Mouse (Mus musculus): ENCODE results near the gene Sertad2. TPM values are rescaled to one million over a fixed set of nuclear protein-coding genes. Genes with fewer than 3 reads are reported as not detected.

Gene Sertad2
- polyA plus RNA-seq, 1 experiment: 20.9 TPM

DNA sequence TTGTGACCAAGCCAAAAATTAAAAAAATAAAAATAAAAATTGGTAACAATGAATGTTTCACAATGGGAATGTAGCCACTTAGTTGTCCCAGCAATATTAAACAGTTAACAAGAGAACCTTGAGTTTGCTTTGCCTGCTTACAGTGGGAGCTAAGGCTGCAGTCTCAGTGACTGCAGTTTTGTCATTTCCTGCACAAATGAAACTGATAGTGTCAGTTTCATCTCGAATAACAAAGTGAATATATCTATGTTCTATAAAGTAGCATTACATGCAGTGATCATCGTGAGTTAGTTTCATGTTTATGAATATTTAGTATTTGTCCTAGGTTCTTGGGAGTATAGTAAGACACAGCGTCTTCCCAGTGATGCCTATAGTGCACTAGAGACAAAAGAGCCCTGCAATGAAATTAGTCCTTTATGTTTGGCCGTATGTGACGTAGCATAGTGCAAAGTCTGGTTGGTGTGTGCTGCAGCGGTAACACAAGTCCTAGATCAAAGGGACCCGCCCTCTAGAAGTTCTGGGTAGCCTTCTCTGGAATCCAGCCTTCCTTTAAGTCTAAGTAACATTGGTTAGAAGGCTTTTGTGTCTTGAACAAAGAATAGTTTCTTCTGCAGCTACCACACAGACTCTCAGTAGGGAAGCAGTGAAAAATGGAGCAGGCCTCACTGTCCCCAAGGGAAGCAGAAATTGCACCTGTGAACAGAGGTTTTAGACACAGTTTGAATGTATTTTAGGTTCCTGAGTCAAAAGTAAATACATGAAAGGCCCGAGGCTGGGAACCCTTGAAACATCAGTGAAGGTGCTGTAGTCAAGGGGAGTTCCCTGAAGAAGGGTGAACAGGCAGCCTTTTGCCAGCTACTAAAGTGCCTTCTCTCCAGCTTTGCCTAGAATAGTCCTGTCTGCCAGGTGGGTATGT is 10.0 kb downstream of the Sertad2 start:
- no peak overlapping the region for H3ac ChIP-seq (ENCODE audit: control insufficient read depth, insufficient read length)
- H3K79me2 ChIP-seq (ENCODE audit: control insufficient read depth, insufficient read depth): peaks cover 22% of the 10 kb centered on the region
- no peak for TF ChIP-seq USF1 (IDR thresholded peaks at IDR 0.05; ENCODE audit: low read depth)
- TF ChIP-seq POLR2A (IDR thresholded peaks at IDR 0.05; ENCODE audit: insufficient read length, low read depth): no peak
- no peak for TF ChIP-seq TCF12 (IDR thresholded peaks at IDR 0.05; ENCODE audit: insufficient read depth, poor library complexity, severe bottlenecking)
- no peak for TF ChIP-seq REST (IDR thresholded peaks at IDR 0.05; ENCODE audit: insufficient read depth, insufficient read length)
- no peak for TF ChIP-seq POLR2AphosphoS2 (IDR thresholded peaks at IDR 0.05; ENCODE audit: insufficient read length, low read depth)
- no peak for TF ChIP-seq E2F4 (IDR thresholded peaks at IDR 0.05; ENCODE audit: insufficient read depth)
- TF ChIP-seq SRF (IDR thresholded peaks at IDR 0.05; ENCODE audit: control insufficient read depth, insufficient read length, low read depth): no peak
- TF ChIP-seq MYOG (IDR thresholded peaks at IDR 0.05; ENCODE audit: control insufficient read depth in 1 of 3, insufficient read depth in 1 of 3, insufficient read length in 2 of 3, low read depth in 2 of 3): no peak
- no peak for TF ChIP-seq TCF3 (IDR thresholded peaks at IDR 0.05; ENCODE audit: insufficient read length, low read depth)
- TF ChIP-seq CEBPB (IDR thresholded peaks at IDR 0.05; ENCODE audit: insufficient read depth, poor library complexity, severe bottlenecking): no peak
- TF ChIP-seq MYOD1 (IDR thresholded peaks at IDR 0.05; ENCODE audit: control insufficient read depth in 1 of 3, insufficient read length in 2 of 3, low read depth in 2 of 3): no peak
- TF ChIP-seq MAX (IDR thresholded peaks at IDR 0.05; ENCODE audit: low read depth): no peak
- H3K4me2 ChIP-seq (ENCODE audit: low read depth): no peak overlapping the region
- peaks cover 3% of the 10 kb centered on the region for H3K36me3 ChIP-seq (ENCODE audit: control insufficient read depth, insufficient read depth)
- H3K4me3 ChIP-seq: no peak overlapping the region
- H3K27me3 ChIP-seq (ENCODE audit: control insufficient read depth, insufficient read depth, insufficient read length): no peaks in the 10 kb centered on the region

DNA sequence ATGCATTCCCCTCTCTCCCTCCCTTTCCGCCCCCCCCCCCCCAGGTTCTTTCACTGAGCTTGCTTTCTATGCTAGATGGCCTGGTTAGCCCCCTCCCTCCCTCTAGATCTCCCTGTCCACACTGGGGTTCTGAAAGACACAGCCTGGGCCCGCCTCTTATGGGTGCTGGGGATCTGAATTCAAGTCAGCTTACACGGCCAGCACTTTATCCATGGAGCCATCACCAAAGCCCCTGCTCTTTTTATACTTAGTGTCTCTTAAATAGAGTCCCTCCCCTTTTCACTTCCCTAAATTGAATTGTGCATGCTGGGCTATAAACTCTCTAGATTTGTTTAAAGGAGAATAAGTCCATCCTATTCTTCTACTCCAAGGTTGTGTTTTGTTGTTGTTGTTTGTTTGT is 12.6 kb downstream of the Sertad2 start:
- TF ChIP-seq TCF3 (IDR thresholded peaks at IDR 0.05; ENCODE audit: insufficient read length, low read depth) (no peak), REST (IDR thresholded peaks at IDR 0.05; ENCODE audit: insufficient read depth, insufficient read length) (no peak), MYOD1 (IDR thresholded peaks at IDR 0.05; ENCODE audit: control insufficient read depth in 1 of 3, insufficient read length in 2 of 3, low read depth in 2 of 3) (no peak), CEBPB (IDR thresholded peaks at IDR 0.05; ENCODE audit: insufficient read depth, poor library complexity, severe bottlenecking) (no peak), E2F4 (IDR thresholded peaks at IDR 0.05; ENCODE audit: insufficient read depth) (no peak), TCF12 (IDR thresholded peaks at IDR 0.05; ENCODE audit: insufficient read depth, poor library complexity, severe bottlenecking) (no peak), MYOG (IDR thresholded peaks at IDR 0.05; ENCODE audit: control insufficient read depth in 1 of 3, insufficient read depth in 1 of 3, insufficient read length in 2 of 3, low read depth in 2 of 3) (no peak), MAX (IDR thresholded peaks at IDR 0.05; ENCODE audit: low read depth) (no peak), USF1 (IDR thresholded peaks at IDR 0.05; ENCODE audit: low read depth) (no peak), SRF (IDR thresholded peaks at IDR 0.05; ENCODE audit: control insufficient read depth, insufficient read length, low read depth) (no peak), POLR2A (IDR thresholded peaks at IDR 0.05; ENCODE audit: insufficient read length, low read depth) (no peak), POLR2AphosphoS2 (IDR thresholded peaks at IDR 0.05; ENCODE audit: insufficient read length, low read depth) (no peak)
- no peak overlapping the region for H3ac ChIP-seq (ENCODE audit: control insufficient read depth, insufficient read length)
- H3K36me3 ChIP-seq (ENCODE audit: control insufficient read depth, insufficient read depth): no peaks in the 10 kb centered on the region
- no peaks in the 10 kb centered on the region for H3K27me3 ChIP-seq (ENCODE audit: control insufficient read depth, insufficient read depth, insufficient read length)
- H3K79me2 ChIP-seq (ENCODE audit: control insufficient read depth, insufficient read depth): peaks cover 24% of the 10 kb centered on the region
- H3K4me2 ChIP-seq (ENCODE audit: low read depth): no peak overlapping the region
- H3K4me3 ChIP-seq: no peak overlapping the region

DNA sequence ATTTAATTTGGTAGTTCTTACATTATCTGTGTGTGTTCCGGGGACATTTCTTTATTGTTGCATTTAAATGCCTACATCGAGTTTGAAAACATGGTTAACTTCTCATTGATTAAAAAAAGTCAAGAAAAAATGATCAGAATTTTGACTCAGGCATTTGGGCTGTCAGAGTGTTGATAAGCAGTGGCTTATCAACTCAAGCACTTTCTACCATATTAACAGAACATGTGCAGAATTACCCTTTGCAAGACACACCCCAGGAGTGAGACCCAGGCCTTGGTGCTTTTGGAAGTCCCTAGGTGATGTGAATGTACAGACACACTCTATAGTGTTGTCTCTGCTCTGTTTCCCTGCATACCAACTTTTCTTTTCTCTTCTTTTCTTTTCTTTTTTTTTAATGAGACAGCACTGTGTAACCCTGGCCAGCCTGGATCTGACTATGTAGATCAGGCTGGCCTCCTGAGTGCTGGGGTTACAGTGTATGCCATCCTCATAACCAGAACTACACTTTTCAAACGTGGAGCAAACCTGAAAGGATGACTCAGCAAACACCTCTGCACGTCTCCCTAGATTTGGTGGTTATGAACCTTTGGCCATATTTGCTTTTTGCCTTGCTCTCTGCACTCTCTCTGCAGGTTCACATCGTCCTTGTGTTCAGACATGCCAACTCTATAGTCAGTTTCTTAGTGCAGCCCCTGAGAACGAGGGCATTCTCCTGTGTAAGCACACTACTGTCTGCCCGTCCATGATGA is 13.3 kb downstream of the Sertad2 start:
- no peak overlapping the region for H3ac ChIP-seq (ENCODE audit: control insufficient read depth, insufficient read length)
- TF ChIP-seq TCF3 (IDR thresholded peaks at IDR 0.05; ENCODE audit: insufficient read length, low read depth): no peak
- TF ChIP-seq USF1 (IDR thresholded peaks at IDR 0.05; ENCODE audit: low read depth): no peak
- no peak for TF ChIP-seq MYOD1 (IDR thresholded peaks at IDR 0.05; ENCODE audit: control insufficient read depth in 1 of 3, insufficient read length in 2 of 3, low read depth in 2 of 3)
- no peak for TF ChIP-seq E2F4 (IDR thresholded peaks at IDR 0.05; ENCODE audit: insufficient read depth)
- no peak for TF ChIP-seq REST (IDR thresholded peaks at IDR 0.05; ENCODE audit: insufficient read depth, insufficient read length)
- peaks cover 25% of the 10 kb centered on the region for H3K79me2 ChIP-seq (ENCODE audit: control insufficient read depth, insufficient read depth)
- no peak overlapping the region for H3K4me2 ChIP-seq (ENCODE audit: low read depth)
- H3K27me3 ChIP-seq (ENCODE audit: control insufficient read depth, insufficient read depth, insufficient read length): no peaks in the 10 kb centered on the region
- no peaks in the 10 kb centered on the region for H3K36me3 ChIP-seq (ENCODE audit: control insufficient read depth, insufficient read depth)
- H3K4me3 ChIP-seq: no peak overlapping the region

DNA sequence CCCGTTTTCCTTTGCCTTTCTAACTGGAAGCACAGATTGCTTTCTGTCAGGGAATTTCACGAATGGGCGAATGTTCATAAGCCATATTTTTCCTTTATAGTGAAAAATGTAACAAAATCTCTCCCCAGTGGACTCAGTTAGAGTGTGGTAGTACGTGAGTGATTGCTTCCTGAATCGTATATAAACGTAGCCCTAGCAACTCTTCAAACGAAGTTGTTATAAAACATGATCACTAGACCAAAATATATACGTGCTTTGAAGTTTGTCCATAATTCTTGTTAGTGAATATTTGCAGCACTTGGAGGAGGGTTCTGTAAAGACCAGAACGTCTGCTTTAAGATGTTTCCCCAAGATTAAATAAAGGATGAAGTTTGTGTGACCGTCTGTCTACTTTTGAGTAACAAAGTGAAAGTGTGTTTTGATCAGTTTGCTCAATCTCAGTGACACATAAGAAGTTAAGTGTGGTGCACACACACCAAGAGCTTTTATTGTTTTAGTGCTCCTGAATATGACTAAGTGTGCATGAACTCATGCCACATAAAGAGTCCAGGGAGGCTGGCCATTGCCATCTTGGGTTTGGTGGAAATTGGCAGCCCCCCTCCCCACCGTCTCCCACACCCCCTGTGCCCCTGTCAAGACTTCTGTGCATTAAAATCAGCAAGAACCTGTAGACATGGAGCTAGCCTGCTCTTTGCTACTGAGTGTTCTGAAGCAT is 16.3 kb downstream of the Sertad2 start:
- Histone ChIP-seq H3K27me3 (ENCODE audit: control insufficient read depth, insufficient read depth, insufficient read length) (no peaks in the 10 kb centered on the region), H3K4me3 (no peak overlapping the region), H3K4me2 (ENCODE audit: low read depth) (peak overlapping the region; percentile 8), H3ac (ENCODE audit: control insufficient read depth, insufficient read length) (no peak overlapping the region), H3K36me3 (ENCODE audit: control insufficient read depth, insufficient read depth) (no peaks in the 10 kb centered on the region), H3K79me2 (ENCODE audit: control insufficient read depth, insufficient read depth) (peaks cover 36% of the 10 kb centered on the region)
- TF ChIP-seq REST (IDR thresholded peaks at IDR 0.05; ENCODE audit: insufficient read depth, insufficient read length) (no peak), POLR2AphosphoS2 (IDR thresholded peaks at IDR 0.05; ENCODE audit: insufficient read length, low read depth) (no peak), TCF12 (IDR thresholded peaks at IDR 0.05; ENCODE audit: insufficient read depth, poor library complexity, severe bottlenecking) (no peak), MAX (IDR thresholded peaks at IDR 0.05; ENCODE audit: low read depth) (no peak), E2F4 (IDR thresholded peaks at IDR 0.05; ENCODE audit: insufficient read depth) (no peak), USF1 (IDR thresholded peaks at IDR 0.05; ENCODE audit: low read depth) (no peak), MYOD1 (IDR thresholded peaks at IDR 0.05; ENCODE audit: control insufficient read depth in 1 of 3, insufficient read length in 2 of 3, low read depth in 2 of 3) (no peak), POLR2A (IDR thresholded peaks at IDR 0.05; ENCODE audit: insufficient read length, low read depth) (no peak), CEBPB (IDR thresholded peaks at IDR 0.05; ENCODE audit: insufficient read depth, poor library complexity, severe bottlenecking) (no peak), MYOG (IDR thresholded peaks at IDR 0.05; ENCODE audit: control insufficient read depth in 1 of 3, insufficient read depth in 1 of 3, insufficient read length in 2 of 3, low read depth in 2 of 3) (no peak), TCF3 (IDR thresholded peaks at IDR 0.05; ENCODE audit: insufficient read length, low read depth) (no peak), SRF (IDR thresholded peaks at IDR 0.05; ENCODE audit: control insufficient read depth, insufficient read length, low read depth) (no peak)

Data from myocyte (in vitro differentiated cells).